Mouse (Mus musculus) lung, adult 18-20 months (tissue): ENCODE measurements around the gene Actr3.

Experiments
- DNase-seq, 2 experiments: peaks; one replicate each; pipeline ENCODE4 v3.0.0; 2022; ENCODE audit warnings: mixed read lengths in 2 of 2

Actr3 gene

GRCm38 (mm10) chr1:125350843-125351242 is 84.7 kb downstream of the Actr3 start:
- no peak for DNase-seq

GRCm38 (mm10) chr1:125345854-125346253 is 89.7 kb downstream of the Actr3 start:
- no peak for DNase-seq

- DNase-seq = no peak
Measured at GRCm38 (mm10) chr1:125345448-125345847, 90.1 kb downstream of the Actr3 start.

GRCm38 (mm10) chr1:125343105-125343504 is 92.4 kb downstream of the Actr3 start:
- DNase-seq = no peak
